10 mouse cellular contexts compared by ENCODE assay signal in the genomic region with DNA sequence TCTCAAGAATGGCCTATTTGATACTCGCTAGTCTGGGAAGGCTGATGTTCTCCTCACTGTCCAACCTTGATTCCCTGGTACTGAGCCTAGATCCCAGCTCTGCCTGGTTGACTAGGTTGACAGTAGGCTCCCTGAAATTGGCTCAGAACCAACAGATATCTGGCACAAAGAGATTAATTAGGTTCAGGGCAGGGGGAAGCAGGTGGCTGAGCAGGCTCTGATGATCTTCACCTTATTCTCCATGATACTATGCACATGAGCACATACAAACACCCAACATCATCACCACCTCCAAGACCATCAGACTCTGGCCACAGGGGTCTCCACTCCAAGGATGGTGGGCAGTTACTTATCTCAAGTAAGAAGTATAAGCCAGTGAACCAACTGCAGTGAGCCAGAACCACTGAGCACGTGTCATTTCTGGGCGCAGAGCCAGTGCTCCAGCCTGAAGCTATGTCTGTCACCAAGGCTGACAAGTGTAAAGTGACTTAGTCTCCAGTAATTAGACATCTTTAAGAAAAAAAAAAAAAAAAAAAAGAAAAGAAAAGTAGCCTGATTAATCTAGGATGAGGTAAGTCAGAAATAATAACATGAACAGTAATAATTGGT.
DNase-seq lines count a peak whose midpoint lies in the region; ATAC-seq and TF ChIP-seq lines count a peak whose summit lies in the region.
"Had no signal": no experiment of that assay in that cellular context is flagged by ENCODE, and none has a peak within 500 bp of the region (broad histone marks: within the 10 kb centered on the region; RNA-seq: fewer than 3 reads in every experiment).

No protein-coding gene starts in this region.

- no peaks in the 10 kb centered on the region for H3K36me3 ChIP-seq in hindbrain, embryonic 12.5 days
- no peaks in the 10 kb centered on the region for H3K36me3 ChIP-seq in hindbrain, embryonic 11.5 days (ENCODE audit: control insufficient read depth, insufficient read depth, low read length)
- no peaks in the 10 kb centered on the region for H3K36me3 ChIP-seq in kidney, postnatal 0 days (ENCODE audit: insufficient read depth, low read length)
- H3K36me3 ChIP-seq in stomach, embryonic 16.5 days (ENCODE audit: control insufficient read depth, insufficient read depth, low read length), result no peaks in the 10 kb centered on the region
- H3K36me3 ChIP-seq: embryonic facial prominence, embryonic 15.5 days had no signal

- peaks cover 12% of the 10 kb centered on the region; the same call in 1 of the 2 replicates for H3K4me1 ChIP-seq in hindbrain, embryonic 12.5 days
- no peaks in the 10 kb centered on the region for H3K4me1 ChIP-seq in hindbrain, embryonic 11.5 days (replicated peaks; ENCODE audit: control insufficient read depth, insufficient read depth, low read length)
- H3K4me1 ChIP-seq in kidney, postnatal 0 days (replicated peaks; ENCODE audit: insufficient read depth, low read length), result no peaks in the 10 kb centered on the region
- H3K4me1 ChIP-seq in stomach, embryonic 16.5 days (ENCODE audit: control insufficient read depth, insufficient read depth, low read length), result peaks cover 3% of the 10 kb centered on the region; the same call in 1 of the 2 replicates
- H3K4me1 ChIP-seq: megakaryocyte, embryonic 14.5 days had no signal

- H3K4me3 ChIP-seq in hindbrain, embryonic 12.5 days, result no peak overlapping the region
- H3K4me3 ChIP-seq in hindbrain, embryonic 11.5 days (ENCODE audit: low read depth, low read length), result no peak overlapping the region
- no peak overlapping the region for H3K4me3 ChIP-seq in kidney, postnatal 0 days (replicated peaks; ENCODE audit: low read depth, low read length)
- no peak overlapping the region for H3K4me3 ChIP-seq in stomach, embryonic 16.5 days (replicated peaks; ENCODE audit: low read length)
- H3K4me3 ChIP-seq: embryonic facial prominence, embryonic 15.5 days; megakaryocyte, embryonic 14.5 days had no signal

- no peaks in the 10 kb centered on the region for H3K9me3 ChIP-seq in hindbrain, embryonic 12.5 days (replicated peaks)
- no peaks in the 10 kb centered on the region for H3K9me3 ChIP-seq in hindbrain, embryonic 11.5 days (ENCODE audit: control insufficient read depth, low read length)
- no peaks in the 10 kb centered on the region for H3K9me3 ChIP-seq in kidney, postnatal 0 days (replicated peaks; ENCODE audit: low read length)
- H3K9me3 ChIP-seq in stomach, embryonic 16.5 days (replicated peaks; ENCODE audit: control insufficient read depth, low read length), result no peaks in the 10 kb centered on the region
- H3K9me3 ChIP-seq: embryonic facial prominence, embryonic 15.5 days; megakaryocyte, embryonic 14.5 days had no signal

- no peak for TF ChIP-seq CTCF in kidney, postnatal 0 days (IDR thresholded peaks at IDR 0.05; ENCODE audit: low read depth)

- no peaks in the 10 kb centered on the region for H3K27me3 ChIP-seq in hindbrain, embryonic 12.5 days
- no peaks in the 10 kb centered on the region for H3K27me3 ChIP-seq in hindbrain, embryonic 11.5 days (ENCODE audit: control insufficient read depth, insufficient read depth, low read length)
- H3K27me3 ChIP-seq in kidney, postnatal 0 days (ENCODE audit: insufficient read depth, low read length), result no peaks in the 10 kb centered on the region
- no peaks in the 10 kb centered on the region for H3K27me3 ChIP-seq in stomach, embryonic 16.5 days (ENCODE audit: control insufficient read depth, insufficient read depth, low read length)
- H3K27me3 ChIP-seq: megakaryocyte, embryonic 14.5 days had no signal

- 75% methylated on average over 3 of the region's 3 CpGs for WGBS in hindbrain, embryonic 12.5 days
- 88% methylated on average over 3 of the region's 3 CpGs for WGBS in hindbrain, embryonic 11.5 days
- 53% methylated on average over 3 of the region's 3 CpGs for WGBS in kidney, postnatal 0 days
- 67% methylated on average over 3 of the region's 3 CpGs for WGBS in stomach, embryonic 16.5 days

- no peak overlapping the region for H3K4me2 ChIP-seq in hindbrain, embryonic 12.5 days (replicated peaks)
- no peak overlapping the region for H3K4me2 ChIP-seq in hindbrain, embryonic 11.5 days (replicated peaks; ENCODE audit: low read depth, low read length)
- no peak overlapping the region for H3K4me2 ChIP-seq in kidney, postnatal 0 days (ENCODE audit: low read length)
- no peak overlapping the region for H3K4me2 ChIP-seq in stomach, embryonic 16.5 days (ENCODE audit: low read depth, low read length)
- H3K4me2 ChIP-seq: embryonic facial prominence, embryonic 15.5 days had no signal

- peak; percentile 56; the same call in 1 of the 2 replicates for ATAC-seq in hindbrain, embryonic 12.5 days (ENCODE audit: low FRiP score)
- ATAC-seq in hindbrain, embryonic 11.5 days (ENCODE audit: low FRiP score), result no peak
- no peak for ATAC-seq in kidney, postnatal 0 days (replicated peaks; ENCODE audit: low FRiP score, low read depth)
- peak; percentile 37 for ATAC-seq in stomach, embryonic 16.5 days (ENCODE audit: insufficient read depth, low FRiP score)

- DNase-seq in hindbrain, embryonic 11.5 days (ENCODE audit: low spot score), result no peak
- peak; percentile 84 for DNase-seq in brain, adult 2 months (ENCODE audit: low read depth, low spot score)
- peak; percentile 42 to 70 for DNase-seq in frontal cortex, postnatal 10 days (ENCODE audit: low spot score in 2 of 2)
- peak; percentile 35 for DNase-seq in kidney, postnatal 0 days (ENCODE audit: low spot score)
- DNase-seq in lung, postnatal 10 days, result peak; percentile 90
- DNase-seq in spleen, postnatal 14 days (ENCODE audit: low spot score in 2 of 2), result no peak

- no peak overlapping the region for H3K27ac ChIP-seq in hindbrain, embryonic 12.5 days
- H3K27ac ChIP-seq in hindbrain, embryonic 11.5 days (ENCODE audit: low read depth, low read length), result no peak overlapping the region
- H3K27ac ChIP-seq in kidney, postnatal 0 days, result no peak overlapping the region
- H3K27ac ChIP-seq in stomach, embryonic 16.5 days (ENCODE audit: low read length), result no peak overlapping the region
- H3K27ac ChIP-seq: embryonic facial prominence, embryonic 15.5 days had no signal

- H3K9ac ChIP-seq in hindbrain, embryonic 12.5 days, result no peak overlapping the region
- H3K9ac ChIP-seq in hindbrain, embryonic 11.5 days (ENCODE audit: low read depth, low read length), result no peak overlapping the region
- H3K9ac ChIP-seq in kidney, postnatal 0 days (ENCODE audit: low read depth, low read length), result no peak overlapping the region
- H3K9ac ChIP-seq in stomach, embryonic 16.5 days (ENCODE audit: low read length), result no peak overlapping the region
- H3K9ac ChIP-seq: embryonic facial prominence, embryonic 15.5 days had no signal

Comparison
In these comparisons a context has a peak if more than half of its experiments do, and no peak if none do; other contexts are left out.
1. ATAC-seq: peak in hindbrain, embryonic 12.5 days (single experiment) and stomach, embryonic 16.5 days (single experiment); none in hindbrain, embryonic 11.5 days (single experiment) and kidney, postnatal 0 days (single experiment).
2. DNase-seq: peak in brain, adult 2 months (single experiment), frontal cortex, postnatal 10 days (2 of 2), kidney, postnatal 0 days (single experiment) and lung, postnatal 10 days (single experiment); none in hindbrain, embryonic 11.5 days (single experiment) and spleen, postnatal 14 days (0 of 2).